In genomic region chr11:69070093-69070492, GRCm38 (mm10) we compare ENCODE assay signal across 8 mouse cellular contexts. TPM values are rescaled to one million over a fixed set of nuclear protein-coding genes. Genes with fewer than 3 reads are reported as not detected.
DNase-seq lines count a peak whose midpoint lies in the region; ATAC-seq and TF ChIP-seq lines count a peak whose summit lies in the region.

No protein-coding gene starts in this region.

- no peak for TF ChIP-seq CTCF in layer of hippocampus, adult 2 months (conservative IDR thresholded peaks at IDR 0.05)
- TF ChIP-seq CTCF in kidney, postnatal 0 days (IDR thresholded peaks at IDR 0.05; ENCODE audit: low read depth): no peak
- TF ChIP-seq CTCF in midbrain, postnatal 0 days (IDR thresholded peaks at IDR 0.05): no peak

- H3K36me3 ChIP-seq in embryonic facial prominence, embryonic 14.5 days (ENCODE audit: control insufficient read depth, insufficient read depth, low read length): no peaks in the 10 kb centered on the region
- H3K36me3 ChIP-seq in kidney, postnatal 0 days (ENCODE audit: insufficient read depth, low read length): no peaks in the 10 kb centered on the region
- H3K36me3 ChIP-seq in midbrain, postnatal 0 days (ENCODE audit: insufficient read depth, low read length): no peaks in the 10 kb centered on the region

- no peak; the same call in 1 of the 2 replicates for ATAC-seq in embryonic facial prominence, embryonic 14.5 days (ENCODE audit: low read depth)
- ATAC-seq in kidney, postnatal 0 days (replicated peaks; ENCODE audit: low FRiP score, low read depth): no peak
- 0 out of 2 replicates have a peak, but pooled peaks have one; percentile 1 for ATAC-seq in midbrain, postnatal 0 days (ENCODE audit: low FRiP score)

- H3K9ac ChIP-seq in embryonic facial prominence, embryonic 14.5 days (ENCODE audit: low read depth, low read length): peak overlapping the region; percentile 91
- peak overlapping the region; percentile 77 for H3K9ac ChIP-seq in kidney, postnatal 0 days (ENCODE audit: low read depth, low read length)
- H3K9ac ChIP-seq in midbrain, postnatal 0 days (replicated peaks; ENCODE audit: low read length, poor library complexity, severe bottlenecking): peak overlapping the region; percentile 59

- peak overlapping the region; percentile 97 for H3K27ac ChIP-seq in layer of hippocampus, adult 2 months
- H3K27ac ChIP-seq in embryonic facial prominence, embryonic 14.5 days (replicated peaks; ENCODE audit: low read depth, low read length): peak overlapping the region; percentile 98
- H3K27ac ChIP-seq in kidney, postnatal 0 days: peak overlapping the region; percentile 92
- peak overlapping the region; percentile 68 for H3K27ac ChIP-seq in midbrain, postnatal 0 days (ENCODE audit: low read depth, low read length)

- H3K27me3 ChIP-seq in embryonic facial prominence, embryonic 14.5 days (replicated peaks; ENCODE audit: control insufficient read depth, insufficient read depth, low read length): no peaks in the 10 kb centered on the region
- no peaks in the 10 kb centered on the region for H3K27me3 ChIP-seq in kidney, postnatal 0 days (ENCODE audit: insufficient read depth, low read length)
- no peaks in the 10 kb centered on the region for H3K27me3 ChIP-seq in midbrain, postnatal 0 days (ENCODE audit: insufficient read depth, low read length)

- WGBS in embryonic facial prominence, embryonic 14.5 days: 0% methylated on average over 13 of the region's 13 CpGs
- under 1% methylated on average over 13 of the region's 13 CpGs for WGBS in kidney, postnatal 0 days
- WGBS in midbrain, postnatal 0 days: under 1% methylated on average over 13 of the region's 13 CpGs

- H3K4me2 ChIP-seq in embryonic facial prominence, embryonic 14.5 days (ENCODE audit: low read depth, low read length): peak overlapping the region; percentile 66
- H3K4me2 ChIP-seq in kidney, postnatal 0 days (ENCODE audit: low read length): peak overlapping the region; percentile 85
- H3K4me2 ChIP-seq in midbrain, postnatal 0 days (ENCODE audit: low read depth, low read length, poor library complexity, severe bottlenecking): peak overlapping the region; percentile 73

- no peaks in the 10 kb centered on the region for H3K9me3 ChIP-seq in embryonic facial prominence, embryonic 14.5 days (ENCODE audit: control insufficient read depth, low read length)
- H3K9me3 ChIP-seq in kidney, postnatal 0 days (replicated peaks; ENCODE audit: low read length): no peaks in the 10 kb centered on the region
- H3K9me3 ChIP-seq in midbrain, postnatal 0 days (ENCODE audit: low read length): no peaks in the 10 kb centered on the region

- no peak for DNase-seq in layer of hippocampus, adult 2 months (ENCODE audit: low spot score in 2 of 2)
- no peak for DNase-seq in layer of hippocampus, adult 9-11 months
- DNase-seq in embryonic facial prominence, embryonic 14.5 days (ENCODE audit: low spot score): no peak
- DNase-seq in kidney, postnatal 0 days (ENCODE audit: low spot score): peak; percentile 51
- DNase-seq in midbrain, postnatal 0 days (ENCODE audit: low spot score): no peak
- no peak for DNase-seq in right cerebral cortex, postnatal 10 days (ENCODE audit: low spot score in 2 of 2)
- no peak for DNase-seq in spleen, postnatal 36 days (ENCODE audit: low spot score in 2 of 2)
- DNase-seq in layer of hippocampus, adult 11-12 months (ENCODE audit: low spot score): no peak

- peak overlapping the region; percentile 78 for H3K4me3 ChIP-seq in layer of hippocampus, adult 2 months
- H3K4me3 ChIP-seq in embryonic facial prominence, embryonic 14.5 days (ENCODE audit: low read depth, low read length): peak overlapping the region; percentile 67
- H3K4me3 ChIP-seq in kidney, postnatal 0 days (replicated peaks; ENCODE audit: low read depth, low read length): peak overlapping the region; percentile 58
- peak overlapping the region; percentile 48 for H3K4me3 ChIP-seq in midbrain, postnatal 0 days (ENCODE audit: low read depth, low read length)

- H3K4me1 ChIP-seq in embryonic facial prominence, embryonic 14.5 days (ENCODE audit: control insufficient read depth, insufficient read depth, low read length): peaks cover 10% of the 10 kb centered on the region; the same call in 1 of the 2 replicates
- H3K4me1 ChIP-seq in kidney, postnatal 0 days (replicated peaks; ENCODE audit: insufficient read depth, low read length): peaks cover 20% of the 10 kb centered on the region; the same call in 1 of the 2 replicates
- peaks cover 12% of the 10 kb centered on the region; the same call in 1 of the 2 replicates for H3K4me1 ChIP-seq in midbrain, postnatal 0 days (ENCODE audit: insufficient read depth, low read length)

RNA-seq across cellular contexts. Expression of gene Tmem107, which starts 0.5 kb away (rescaled TPM):
- 10 to 100 TPM; 20.3 to 21.6 TPM for total RNA-seq in layer of hippocampus, adult 2 months (2021)
- polyA plus RNA-seq in embryonic facial prominence, embryonic 14.5 days (2014; fragmentation: Nextera tagmentation; extraction: Ambion mirVana): 65.6 and 87.8 TPM in 2 replicates
- 60.8 and 61.3 TPM in 2 replicates for polyA plus RNA-seq in kidney, postnatal 0 days (2015; fragmentation: Nextera tagmentation; extraction: Ambion mirVana)
- 42.4 and 61.8 TPM in 2 replicates for total RNA-seq in midbrain, postnatal 0 days (2014; rRNA removed)
- 23.8 and 27.8 TPM in 2 replicates for polyA plus RNA-seq in midbrain, postnatal 0 days (2015; fragmentation: Nextera tagmentation; extraction: Ambion mirVana)

RNA-seq across cellular contexts. Expression of gene Borcs6, which starts 10.6 kb away (rescaled TPM):
- 10 to 100 TPM; 26.6 to 30.8 TPM for total RNA-seq in layer of hippocampus, adult 2 months (2021)
- polyA plus RNA-seq in embryonic facial prominence, embryonic 14.5 days (2014; fragmentation: Nextera tagmentation; extraction: Ambion mirVana): 12.1 and 12.4 TPM in 2 replicates
- polyA plus RNA-seq in kidney, postnatal 0 days (2015; fragmentation: Nextera tagmentation; extraction: Ambion mirVana): 11.9 and 13.3 TPM in 2 replicates
- 33.3 and 39.0 TPM in 2 replicates for total RNA-seq in midbrain, postnatal 0 days (2014; rRNA removed)
- polyA plus RNA-seq in midbrain, postnatal 0 days (2015; fragmentation: Nextera tagmentation; extraction: Ambion mirVana): 21.1 and 21.3 TPM in 2 replicates

RNA-seq across cellular contexts. Expression of gene Vamp2, which starts 18.2 kb away (rescaled TPM):
- 1,000 to 10,000 TPM in 1 of 2 experiments, 100 to 1,000 TPM in 1; 988 to 1,016 TPM for total RNA-seq in layer of hippocampus, adult 2 months (2021)
- polyA plus RNA-seq in embryonic facial prominence, embryonic 14.5 days (2014; fragmentation: Nextera tagmentation; extraction: Ambion mirVana): 89.1 and 97.0 TPM in 2 replicates
- polyA plus RNA-seq in kidney, postnatal 0 days (2015; fragmentation: Nextera tagmentation; extraction: Ambion mirVana): 66.7 and 67.7 TPM in 2 replicates
- 144 and 157 TPM in 2 replicates for total RNA-seq in midbrain, postnatal 0 days (2014; rRNA removed)
- 591 and 600 TPM in 2 replicates for polyA plus RNA-seq in midbrain, postnatal 0 days (2015; fragmentation: Nextera tagmentation; extraction: Ambion mirVana)

RNA-seq across cellular contexts. Expression of gene Aurkb, which starts 24.6 kb away (rescaled TPM):
- under 1 TPM; 0.54 to 0.79 TPM for total RNA-seq in layer of hippocampus, adult 2 months (2021)
- polyA plus RNA-seq in embryonic facial prominence, embryonic 14.5 days (2014; fragmentation: Nextera tagmentation; extraction: Ambion mirVana): 92.5 and 112 TPM in 2 replicates
- polyA plus RNA-seq in kidney, postnatal 0 days (2015; fragmentation: Nextera tagmentation; extraction: Ambion mirVana): 49.3 and 61.1 TPM in 2 replicates
- 6.9 and 10.5 TPM in 2 replicates for total RNA-seq in midbrain, postnatal 0 days (2014; rRNA removed)
- 6.0 and 6.9 TPM in 2 replicates for polyA plus RNA-seq in midbrain, postnatal 0 days (2015; fragmentation: Nextera tagmentation; extraction: Ambion mirVana)

RNA-seq across cellular contexts. Expression of gene Per1, which starts 24.9 kb away (rescaled TPM):
- total RNA-seq in layer of hippocampus, adult 2 months (2021): 10 to 100 TPM; 83.4 to 95.2 TPM
- 21.5 and 28.2 TPM in 2 replicates for polyA plus RNA-seq in embryonic facial prominence, embryonic 14.5 days (2014; fragmentation: Nextera tagmentation; extraction: Ambion mirVana)
- polyA plus RNA-seq in kidney, postnatal 0 days (2015; fragmentation: Nextera tagmentation; extraction: Ambion mirVana): 7.4 and 9.9 TPM in 2 replicates
- total RNA-seq in midbrain, postnatal 0 days (2014; rRNA removed): 28.5 and 47.1 TPM in 2 replicates
- 11.8 and 15.4 TPM in 2 replicates for polyA plus RNA-seq in midbrain, postnatal 0 days (2015; fragmentation: Nextera tagmentation; extraction: Ambion mirVana)
